Mouse (Mus musculus): Measurements from ENCODE around the gene Tmem229b.
A peak's percentile ranks its signal among the peaks of the same experiment; 100 is the strongest.
"Not testable (repeated sequence)": the region's sequence is repeated elsewhere in the genome, so short reads cannot be mapped to it uniquely, and the experiment has no call there.

The Tmem229b gene

GRCm38 (mm10) chr12:79007126-79007753, at the start of gene Tmem229b:
Gene Tmem229b, minus strand, starts transcription at chr12:79007627.
- DNase-seq: peak; percentile 78

GRCm38 (mm10) chr12:79055276-79055675, 47.8 kb upstream of the Tmem229b start:
- DNase-seq: no peak

GRCm38 (mm10) chr12:79052073-79052472, 44.6 kb upstream of the Tmem229b start:
- no peak for DNase-seq

GRCm38 (mm10) chr12:79050545-79051212, 43.3 kb upstream of the Tmem229b start:
- no peak for DNase-seq

- no peak for DNase-seq
Measured at GRCm38 (mm10) chr12:79049807-79050206, 42.4 kb upstream of the Tmem229b start.

- no peak for DNase-seq
Measured at GRCm38 (mm10) chr12:79048898-79049297, 41.5 kb upstream of the Tmem229b start.

- DNase-seq: no peak
Measured at GRCm38 (mm10) chr12:79047203-79047602, 39.8 kb upstream of the Tmem229b start.

- no peak for DNase-seq
Measured at GRCm38 (mm10) chr12:79046171-79046570, 38.7 kb upstream of the Tmem229b start.

- DNase-seq: no peak
Measured at GRCm38 (mm10) chr12:79044668-79045067, 37.2 kb upstream of the Tmem229b start.

GRCm38 (mm10) chr12:79041436-79041835, 34.0 kb upstream of the Tmem229b start:
- no peak for DNase-seq

- no peak for DNase-seq
Measured at GRCm38 (mm10) chr12:79040201-79040827, 32.9 kb upstream of the Tmem229b start.

GRCm38 (mm10) chr12:79039708-79040107, 32.3 kb upstream of the Tmem229b start:
- DNase-seq: no peak

- no peak for DNase-seq
Measured at GRCm38 (mm10) chr12:79035349-79035748, 27.9 kb upstream of the Tmem229b start.

- DNase-seq: no peak
Measured at GRCm38 (mm10) chr12:79034331-79034730, 26.9 kb upstream of the Tmem229b start.

GRCm38 (mm10) chr12:79028911-79029861, 21.8 kb upstream of the Tmem229b start, which contains the start of gene Plekhh1:
Gene Plekhh1, plus strand, starts transcription at chr12:79029163.
- DNase-seq: peak; percentile 40

GRCm38 (mm10) chr12:79027526-79027925, 20.1 kb upstream of the Tmem229b start:
- not testable (repeated sequence) for DNase-seq

- DNase-seq: peak; percentile 88
Measured at GRCm38 (mm10) chr12:79022882-79023281, 15.5 kb upstream of the Tmem229b start.

- no peak for DNase-seq
Measured at GRCm38 (mm10) chr12:79021902-79022301, 14.5 kb upstream of the Tmem229b start.

GRCm38 (mm10) chr12:79017994-79018399, 10.6 kb upstream of the Tmem229b start:
- no peak for DNase-seq

- no peak for DNase-seq
Measured at GRCm38 (mm10) chr12:79016109-79016508, 8.7 kb upstream of the Tmem229b start.

- DNase-seq: no peak
Measured at GRCm38 (mm10) chr12:79010569-79010968, 3.1 kb upstream of the Tmem229b start.

GRCm38 (mm10) chr12:79006478-79007125, 825 bp downstream of the Tmem229b start:
- peak; percentile 83 for DNase-seq

Measured in cerebellum, adult 9-10 months (tissue).